16 mouse cellular contexts compared by ENCODE assay signal in genomic region chr2:128174604-128175342, GRCm38 (mm10). TPM values are rescaled to one million over a fixed set of nuclear protein-coding genes. Genes with fewer than 3 reads are reported as not detected.
A peak's percentile ranks its signal among the peaks of the same experiment; 100 is the strongest.
DNase-seq lines count a peak whose midpoint lies in the region; ATAC-seq and TF ChIP-seq lines count a peak whose summit lies in the region.
"Had no signal": no experiment of that assay in that cellular context is flagged by ENCODE, and none has a peak within 500 bp of the region (broad histone marks: within the 10 kb centered on the region; RNA-seq: fewer than 3 reads in every experiment).

No protein-coding gene starts in this region.

- 0 out of 2 replicates have a peak, but pooled peaks cover 3% of the 10 kb centered on the region for H3K4me1 ChIP-seq in kidney, adult 2 months (ENCODE audit: control insufficient read depth, insufficient read depth, low read length)
- peaks cover 26 to 63% of the 10 kb centered on the region in 2 experiments for H3K4me1 ChIP-seq in CH12.LX (ENCODE audit: control insufficient read depth in 1 of 2, insufficient read depth in 2 of 2)
- H3K4me1 ChIP-seq in intestine, embryonic 16.5 days (ENCODE audit: control insufficient read depth, insufficient read depth, low read length): peaks cover 36% of the 10 kb centered on the region
- H3K4me1 ChIP-seq in liver, embryonic 16.5 days (ENCODE audit: control insufficient read depth, low read depth, low read length): peaks cover 26% of the 10 kb centered on the region

- in situ Hi-C loops in CH12.LX (cut with MboI; ENCODE audit: low pct_ligation_motif_present, low pct_unique_long_range_greater_than_20kb, low sequenced_read_pairs): no loop called here

- H3K4me2 ChIP-seq in CH12.LX (ENCODE audit: insufficient read depth, low read depth, poor library complexity, severe bottlenecking): peak overlapping the region; percentile 84; the same call in 1 of the 2 replicates
- H3K4me2 ChIP-seq in intestine, embryonic 16.5 days (ENCODE audit: low read depth, low read length): no peak overlapping the region
- H3K4me2 ChIP-seq in liver, embryonic 16.5 days (ENCODE audit: low read depth, low read length): no peak overlapping the region
- H3K4me2 ChIP-seq: embryonic facial prominence, embryonic 13.5 days; heart, embryonic 12.5 days; hindbrain, embryonic 15.5 days had no signal

- TF ChIP-seq EP300 in CH12.LX (IDR thresholded peaks at IDR 0.05; ENCODE audit: low read length): no peak

- TF ChIP-seq CTCF in kidney, adult 2 months (conservative IDR thresholded peaks at IDR 0.05; ENCODE audit: insufficient read depth, insufficient read length, low read depth, low read length): no peak
- TF ChIP-seq CTCF in CH12.LX (conservative IDR thresholded peaks at IDR 0.05 in 1 of 2, IDR thresholded peaks at IDR 0.05 in 1 of 2; ENCODE audit: low read depth in 2 of 2, low read length in 2 of 2): no peak

- peak; percentile 80 for ATAC-seq in intestine, embryonic 16.5 days
- ATAC-seq in liver, embryonic 16.5 days (ENCODE audit: low read depth): peak; percentile 81
- no peak for ATAC-seq in erythroblast, adult 5-6 weeks (replicated peaks; ENCODE audit: low FRiP score, poor library complexity, severe bottlenecking)

- H3K27ac ChIP-seq in kidney, adult 2 months (ENCODE audit: insufficient read depth, low read depth, low read length): no peak overlapping the region
- H3K27ac ChIP-seq in CH12.LX (ENCODE audit: insufficient read depth, low read depth): no peak overlapping the region
- no peak overlapping the region for H3K27ac ChIP-seq in intestine, embryonic 16.5 days (ENCODE audit: low read length)
- H3K27ac ChIP-seq in liver, embryonic 16.5 days (ENCODE audit: low read length): peak overlapping the region; percentile 76
- H3K27ac ChIP-seq: embryonic facial prominence, embryonic 13.5 days; hindbrain, embryonic 15.5 days had no signal

- no peaks in the 10 kb centered on the region for H3K79me2 ChIP-seq in CH12.LX (replicated peaks; ENCODE audit: control insufficient read depth, extremely low read depth, insufficient read depth, poor library complexity, severe bottlenecking)

- WGBS in kidney, adult 2 months: 60% methylated on average over 9 of the region's 9 CpGs
- 33% methylated on average over 9 of the region's 9 CpGs for WGBS in intestine, embryonic 16.5 days
- 48% methylated on average over 9 of the region's 9 CpGs for WGBS in liver, embryonic 16.5 days (ENCODE audit: insufficient replicate concordance)

- no peak overlapping the region for H3K9ac ChIP-seq in CH12.LX (ENCODE audit: insufficient read depth, low read depth)
- H3K9ac ChIP-seq in intestine, embryonic 16.5 days (ENCODE audit: low read depth, low read length): no peak overlapping the region
- no peak overlapping the region for H3K9ac ChIP-seq in liver, embryonic 16.5 days (ENCODE audit: low read depth, low read length)
- H3K9ac ChIP-seq: embryonic facial prominence, embryonic 13.5 days; heart, embryonic 12.5 days; hindbrain, embryonic 15.5 days had no signal

- TF ChIP-seq POLR2A in kidney, adult 2 months (IDR thresholded peaks at IDR 0.05; ENCODE audit: low read depth, low read length): no peak
- TF ChIP-seq POLR2A in CH12.LX (IDR thresholded peaks at IDR 0.05; ENCODE audit: low read depth, low read length): no peak

- DNase-seq in kidney, adult 2 months: peak; percentile 8
- DNase-seq in kidney, postnatal 36 days: no peak
- no peak for DNase-seq in CH12.LX (ENCODE audit: extremely low read depth)
- no peak for DNase-seq in layer of hippocampus, adult 18-20 months (ENCODE audit: low spot score in 2 of 2)
- no peak for DNase-seq in left cerebral cortex, postnatal 10 days (ENCODE audit: extremely low spot score in 1 of 2, low spot score in 2 of 2)
- DNase-seq: cerebellum, adult 8-10 months; gastrocnemius, postnatal 25 days; midbrain, embryonic 14.5 days; retina, postnatal 1 day; thymus, postnatal 14 days had no signal

- H3K4me3 ChIP-seq in kidney, adult 2 months (ENCODE audit: insufficient read depth, low read depth, low read length): no peak overlapping the region
- H3K4me3 ChIP-seq in CH12.LX (replicated peaks in 1 of 3; ENCODE audit: low read depth in 2 of 3, low read length in 2 of 3, poor library complexity in 1 of 3): no peak overlapping the region
- no peak overlapping the region for H3K4me3 ChIP-seq in intestine, embryonic 16.5 days (ENCODE audit: low read length)
- no peak overlapping the region for H3K4me3 ChIP-seq in liver, embryonic 16.5 days (ENCODE audit: low read depth, low read length)
- H3K4me3 ChIP-seq: embryonic facial prominence, embryonic 13.5 days; heart, embryonic 12.5 days; hindbrain, embryonic 15.5 days had no signal

- TF ChIP-seq RAD21 in CH12.LX (IDR thresholded peaks at IDR 0.05; ENCODE audit: low read depth, low read length): no peak

- peaks cover 5% of the 10 kb centered on the region for H3K9me3 ChIP-seq in CH12.LX (replicated peaks; ENCODE audit: low read length)
- no peaks in the 10 kb centered on the region for H3K9me3 ChIP-seq in intestine, embryonic 16.5 days (ENCODE audit: control insufficient read depth, low read length)
- no peaks in the 10 kb centered on the region for H3K9me3 ChIP-seq in liver, embryonic 16.5 days (replicated peaks; ENCODE audit: control insufficient read depth, low read length)
- H3K9me3 ChIP-seq: embryonic facial prominence, embryonic 13.5 days; heart, embryonic 12.5 days; hindbrain, embryonic 15.5 days had no signal

- intact Hi-C loops in left cerebral cortex, postnatal 10 days (cut with DNase I): no loop called here

- H3K27me3 ChIP-seq in kidney, adult 2 months (replicated peaks; ENCODE audit: control insufficient read depth, insufficient read depth, low read length): no peaks in the 10 kb centered on the region
- H3K27me3 ChIP-seq in CH12.LX (replicated peaks): peaks cover 6% of the 10 kb centered on the region
- no peaks in the 10 kb centered on the region for H3K27me3 ChIP-seq in intestine, embryonic 16.5 days (replicated peaks; ENCODE audit: control insufficient read depth, insufficient read depth, low read length)
- H3K27me3 ChIP-seq in liver, embryonic 16.5 days (ENCODE audit: control insufficient read depth, insufficient read depth, low read depth, low read length): no peaks in the 10 kb centered on the region
- H3K27me3 ChIP-seq: embryonic facial prominence, embryonic 13.5 days; heart, embryonic 12.5 days; hindbrain, embryonic 15.5 days had no signal

- dilution Hi-C loops in CH12.LX (cut with MboI; ENCODE audit: extremely low pct_ligation_motif_present, extremely low pct_unique_long_range_greater_than_20kb, low sequenced_read_pairs): no loop called here

- H3K36me3 ChIP-seq in kidney, adult 2 months (ENCODE audit: control insufficient read depth, insufficient read depth, low read length): no peaks in the 10 kb centered on the region
- no peaks in the 10 kb centered on the region for H3K36me3 ChIP-seq in CH12.LX (replicated peaks in 1 of 2; ENCODE audit: control insufficient read depth in 1 of 2, insufficient read depth in 1 of 2, low read length in 1 of 2)
- H3K36me3 ChIP-seq in intestine, embryonic 16.5 days (ENCODE audit: control insufficient read depth, insufficient read depth, low read length): no peaks in the 10 kb centered on the region
- H3K36me3 ChIP-seq in liver, embryonic 16.5 days (ENCODE audit: control insufficient read depth, insufficient read depth): no peaks in the 10 kb centered on the region
- H3K36me3 ChIP-seq: embryonic facial prominence, embryonic 13.5 days; heart, embryonic 12.5 days; hindbrain, embryonic 15.5 days had no signal

TF ChIP-seq in CH12.LX, 34 proteins besides CTCF, POLR2A, EP300 and RAD21:
- TF ChIP-seq SMC3 (IDR thresholded peaks at IDR 0.05; ENCODE audit: low read depth, low read length): no peak
- no peak for TF ChIP-seq HCFC1 (IDR thresholded peaks at IDR 0.05; ENCODE audit: low read depth, low read length)
- no peak for TF ChIP-seq ETS1 (conservative IDR thresholded peaks at IDR 0.05; ENCODE audit: low read depth, low read length)
- no peak for TF ChIP-seq UBTF (IDR thresholded peaks at IDR 0.05; ENCODE audit: low read depth, low read length)
- no peak for TF ChIP-seq IRF4 (IDR thresholded peaks at IDR 0.05; ENCODE audit: low read depth, low read length)
- TF ChIP-seq JUND (conservative IDR thresholded peaks at IDR 0.05; ENCODE audit: low read depth, low read length): no peak
- no peak for TF ChIP-seq MAX (IDR thresholded peaks at IDR 0.05; ENCODE audit: low read length)
- no peak for TF ChIP-seq MAFK (IDR thresholded peaks at IDR 0.05; ENCODE audit: insufficient replicate concordance, low read length)
- no peak for TF ChIP-seq CHD1 (IDR thresholded peaks at IDR 0.05; ENCODE audit: low read depth, low read length)
- TF ChIP-seq ZKSCAN1 (IDR thresholded peaks at IDR 0.05; ENCODE audit: borderline replicate concordance, low read depth, low read length): no peak
- no peak for TF ChIP-seq JUN (IDR thresholded peaks at IDR 0.05; ENCODE audit: insufficient read depth, low read depth, low read length)
- TF ChIP-seq KAT2A (IDR thresholded peaks at IDR 0.05; ENCODE audit: insufficient replicate concordance, low read length): no peak
- no peak for TF ChIP-seq USF1 (IDR thresholded peaks at IDR 0.05; ENCODE audit: low read depth, low read length)
- TF ChIP-seq ZMIZ1 (IDR thresholded peaks at IDR 0.05; ENCODE audit: low read depth, low read length): no peak
- TF ChIP-seq RCOR1 (conservative IDR thresholded peaks at IDR 0.05; ENCODE audit: low read depth, low read length): no peak
- no peak for TF ChIP-seq SIN3A (IDR thresholded peaks at IDR 0.05; ENCODE audit: low read length)
- TF ChIP-seq BHLHE40 (IDR thresholded peaks at IDR 0.05; ENCODE audit: low read depth, low read length): no peak
- TF ChIP-seq TBP (conservative IDR thresholded peaks at IDR 0.05; ENCODE audit: low read depth, low read length): no peak
- TF ChIP-seq TCF12 (IDR thresholded peaks at IDR 0.05; ENCODE audit: low read depth, low read length): no peak
TF ChIP-seq in CH12.LX: peak in this region for 0.

RNA-seq across cellular contexts. Expression of gene Bcl2l11, which starts 48.9 kb away (rescaled TPM):
- 7.1 and 7.8 TPM in 2 replicates for polyA plus RNA-seq in kidney, adult 2 months (2012; rRNA removed)
- total RNA-seq in CH12.LX (2012; rRNA removed) (7.8 and 9.9 TPM in 2 replicates), CH12.LX (2014; rRNA removed) (10.2 and 11.6 TPM in 2 replicates)
- 18.4 and 24.6 TPM in 2 replicates for polyA plus RNA-seq in CH12.LX (2012; ENCODE audit: insufficient read length, low read depth)
- 10.0 and 10.6 TPM in 2 replicates for polyA plus RNA-seq in intestine, embryonic 16.5 days (2015; fragmentation: Nextera tagmentation; extraction: Ambion mirVana)
- 5.5 and 6.0 TPM in 2 replicates for polyA plus RNA-seq in liver, embryonic 16.5 days (2015; fragmentation: Nextera tagmentation; extraction: Ambion mirVana)
- 1 to 10 TPM; 6.1 to 7.0 TPM for total RNA-seq in layer of hippocampus, adult 18-20 months (2021)
- 3.8 and 4.0 TPM in 2 replicates for total RNA-seq in erythroblast, adult 5-6 weeks (2015; ENCODE audit: low replicate concordance)
- 8.1 and 14.8 TPM in 2 replicates for total RNA-seq in erythroblast, adult 5-6 weeks (2017; ENCODE audit: low replicate concordance)
- total RNA-seq in left cerebral cortex, postnatal 10 days (2021): 10 to 100 TPM in 1 of 2 experiments, 1 to 10 TPM in 1; 9.5 to 10.7 TPM
